Mouse (Mus musculus): ENCODE measurements around the gene Tsc22d4. TPM values are rescaled to one million over a fixed set of nuclear protein-coding genes. Genes with fewer than 3 reads are reported as not detected.

Tsc22d4 gene
- polyA plus RNA-seq, 1 experiment from 2014 or later: 111 TPM

DNA sequence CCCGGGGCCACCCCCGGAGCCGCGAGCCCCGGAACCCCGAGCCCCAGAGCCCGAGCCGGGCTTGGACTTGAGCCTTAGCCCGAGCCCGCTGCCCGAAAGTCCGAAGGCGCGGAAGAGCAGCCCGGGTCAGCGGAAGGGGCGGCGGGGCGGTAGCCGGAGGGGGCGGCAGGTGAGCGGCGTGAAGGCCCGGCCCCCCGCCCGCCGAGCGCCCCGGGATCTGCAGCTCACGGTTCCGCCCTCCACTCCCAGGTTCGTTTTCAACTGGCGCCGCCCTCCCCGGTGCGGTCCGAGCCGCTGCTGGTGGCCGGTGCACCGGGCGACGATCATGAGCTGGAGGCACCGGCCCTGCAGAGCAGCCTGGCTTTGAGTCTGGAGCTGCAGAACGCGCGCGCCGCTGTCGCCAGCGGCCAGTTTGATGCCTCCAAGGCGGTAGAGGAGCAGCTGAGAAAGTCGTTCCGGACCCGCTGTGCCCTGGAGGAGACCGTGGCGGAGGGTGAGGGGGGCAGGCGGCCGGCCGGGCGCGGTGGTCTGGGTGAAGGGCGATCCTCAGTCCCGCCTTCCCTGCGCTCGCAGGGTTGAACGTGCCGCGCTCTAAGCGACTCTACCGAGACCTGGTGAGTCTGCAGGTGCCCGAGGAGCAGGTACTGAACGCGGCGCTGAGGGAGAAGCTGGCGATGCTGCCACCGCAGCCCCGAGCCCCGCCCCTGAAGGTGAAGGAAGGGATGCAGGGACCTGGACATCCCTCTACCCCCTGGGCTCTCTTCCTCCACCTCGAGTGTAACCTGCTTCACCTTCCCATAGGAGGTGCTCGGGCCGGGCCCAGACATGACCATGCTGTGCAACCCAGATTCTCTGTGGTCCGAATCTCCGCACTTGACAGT lies 33.8 kb downstream of the Tsc22d4 start:
- H3K9me3 ChIP-seq (ENCODE audit: control insufficient read depth): no peaks in the 10 kb centered on the region
- peak overlapping the region; percentile 100 for H3K4me3 ChIP-seq (ENCODE audit: low read depth, low read length)
- TF ChIP-seq CTCF (IDR thresholded peaks at IDR 0.05; ENCODE audit: low read depth): no peak
- peaks cover 11% of the 10 kb centered on the region for H3K4me1 ChIP-seq (replicated peaks; ENCODE audit: control insufficient read depth, insufficient read depth, low read length)
- H3K4me2 ChIP-seq (replicated peaks; ENCODE audit: low read depth): peak overlapping the region; percentile 75
- H3K27me3 ChIP-seq (replicated peaks; ENCODE audit: control insufficient read depth, insufficient read depth, low read length): no peaks in the 10 kb centered on the region
- peak overlapping the region; percentile 82 for H3K27ac ChIP-seq (ENCODE audit: low read depth, low read length)
- WGBS: under 1% methylated on average over 75 of the region's 83 CpGs
- peak overlapping the region; percentile 91 for H3K9ac ChIP-seq (ENCODE audit: low read depth, low read length)
- peaks cover 36% of the 10 kb centered on the region for H3K36me3 ChIP-seq (ENCODE audit: control insufficient read depth, insufficient read depth)
- peak; percentile 11; the same call in 1 of the 2 replicates for ATAC-seq

DNA sequence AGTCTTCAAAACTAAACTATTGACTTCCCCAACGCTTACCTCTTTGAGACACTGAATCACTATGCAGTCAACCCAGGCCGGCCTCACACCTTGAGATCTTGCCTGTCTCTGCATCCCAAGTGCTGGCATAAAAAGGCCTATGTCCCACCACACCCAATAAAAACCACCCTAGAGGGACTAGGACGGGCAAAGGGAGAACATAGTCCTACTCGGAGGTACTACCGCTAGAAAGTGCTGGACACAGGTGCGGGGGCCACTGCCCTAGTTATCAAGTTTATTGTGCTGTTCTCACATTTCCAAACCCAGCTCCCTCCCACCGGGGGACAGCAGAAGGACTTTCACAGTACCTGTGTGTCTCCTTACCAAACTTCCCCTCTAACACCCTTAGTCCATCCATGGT lies 36.1 kb downstream of the Tsc22d4 start:
- ATAC-seq: no peak
- WGBS: 82% methylated on average over 7 of the region's 7 CpGs
- H3K4me1 ChIP-seq (replicated peaks; ENCODE audit: control insufficient read depth, insufficient read depth, low read length): peaks cover 18% of the 10 kb centered on the region
- H3K27ac ChIP-seq (ENCODE audit: low read depth, low read length): no peak overlapping the region
- no peaks in the 10 kb centered on the region for H3K9me3 ChIP-seq (ENCODE audit: control insufficient read depth)
- peaks cover 37% of the 10 kb centered on the region for H3K36me3 ChIP-seq (ENCODE audit: control insufficient read depth, insufficient read depth)
- no peak overlapping the region for H3K4me2 ChIP-seq (replicated peaks; ENCODE audit: low read depth)
- no peaks in the 10 kb centered on the region for H3K27me3 ChIP-seq (replicated peaks; ENCODE audit: control insufficient read depth, insufficient read depth, low read length)
- no peak overlapping the region for H3K4me3 ChIP-seq (ENCODE audit: low read depth, low read length)
- TF ChIP-seq CTCF (IDR thresholded peaks at IDR 0.05; ENCODE audit: low read depth): no peak
- no peak overlapping the region for H3K9ac ChIP-seq (ENCODE audit: low read depth, low read length)

DNA sequence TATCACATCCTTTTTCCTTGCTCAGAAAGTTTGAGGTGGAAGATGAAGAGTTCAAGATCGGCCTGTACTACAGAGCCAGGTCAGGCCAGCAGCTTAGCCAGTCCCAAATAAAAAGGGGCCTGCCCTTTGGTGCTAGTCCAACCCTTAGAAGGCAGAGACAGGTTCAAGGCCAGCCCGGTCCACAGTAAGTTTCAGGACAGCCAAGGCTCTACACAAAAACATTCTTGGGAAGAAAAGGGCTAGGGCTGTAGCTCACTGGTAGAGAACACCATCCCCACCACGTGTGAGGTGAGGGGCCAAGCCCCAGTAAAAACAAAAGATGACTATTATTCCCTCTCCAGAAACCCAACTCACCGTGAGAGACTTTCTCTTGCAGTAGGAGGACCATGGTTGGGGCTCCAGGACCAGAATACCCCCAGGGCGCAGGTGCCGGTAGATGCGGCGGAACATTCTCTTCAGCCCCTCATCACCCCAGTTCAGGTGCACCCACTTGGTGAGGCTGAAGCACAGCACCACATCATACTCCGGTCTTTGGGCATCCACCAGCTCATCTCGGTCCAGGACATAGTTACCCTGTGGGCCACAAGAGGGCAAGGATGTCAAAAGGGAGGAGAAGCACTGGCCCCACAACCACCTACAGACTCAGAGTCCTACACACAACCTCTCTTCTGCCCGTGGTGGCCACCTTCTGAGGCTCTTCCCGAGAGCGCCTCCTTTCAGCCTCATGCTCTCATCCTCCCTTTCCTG lies 37.4 kb downstream of the Tsc22d4 start:
- Histone ChIP-seq H3K36me3 (ENCODE audit: control insufficient read depth, insufficient read depth) (peaks cover 37% of the 10 kb centered on the region), H3K27me3 (replicated peaks; ENCODE audit: control insufficient read depth, insufficient read depth, low read length) (no peaks in the 10 kb centered on the region), H3K27ac (ENCODE audit: low read depth, low read length) (no peak overlapping the region), H3K9ac (ENCODE audit: low read depth, low read length) (peak overlapping the region; percentile 66; the same call in 1 of the 2 replicates), H3K9me3 (ENCODE audit: control insufficient read depth) (no peaks in the 10 kb centered on the region), H3K4me3 (ENCODE audit: low read depth, low read length) (no peak overlapping the region), H3K4me1 (replicated peaks; ENCODE audit: control insufficient read depth, insufficient read depth, low read length) (peaks cover 18% of the 10 kb centered on the region), H3K4me2 (replicated peaks; ENCODE audit: low read depth) (peak overlapping the region; percentile 93)
- no peak for ATAC-seq
- WGBS: 80% methylated on average over 13 of the region's 13 CpGs
- peak; percentile 11; the same call in 1 of the 2 replicates for TF ChIP-seq CTCF (IDR thresholded peaks at IDR 0.05; ENCODE audit: low read depth)

DNA sequence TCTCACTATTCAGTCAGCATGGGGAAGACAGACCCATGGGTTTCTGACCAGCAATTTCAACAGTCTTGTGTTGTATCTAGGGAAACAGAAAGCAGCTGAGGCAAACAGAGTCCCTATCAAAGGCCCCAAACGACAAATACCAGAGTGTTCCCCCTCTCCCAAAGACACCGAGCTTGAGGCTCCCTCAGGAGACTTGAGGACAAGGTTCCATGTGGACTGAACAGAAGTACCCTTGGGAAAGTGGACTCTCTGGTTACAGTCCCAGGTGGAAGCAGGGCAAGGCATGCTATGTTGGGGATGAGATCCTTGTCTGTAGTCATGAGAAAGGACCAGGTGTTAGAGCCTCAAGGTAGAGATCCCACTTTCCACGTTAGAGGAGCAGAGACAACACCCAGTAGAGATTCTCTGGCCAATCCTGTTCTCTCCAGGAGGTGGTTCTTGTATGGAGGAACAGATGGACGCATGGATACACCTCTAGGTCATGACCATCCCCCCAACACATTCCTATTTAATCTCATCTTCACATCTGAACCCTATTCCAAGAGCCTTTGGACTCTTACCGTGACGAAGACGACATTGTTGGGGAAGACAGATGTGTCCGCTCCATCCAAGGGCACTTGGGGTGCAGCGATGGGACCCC lies 38.5 kb downstream of the Tsc22d4 start:
- peak overlapping the region; percentile 93 for H3K4me2 ChIP-seq (replicated peaks; ENCODE audit: low read depth)
- no peak for ATAC-seq
- peak overlapping the region; percentile 72 for H3K4me3 ChIP-seq (ENCODE audit: low read depth, low read length)
- no peak for TF ChIP-seq CTCF (IDR thresholded peaks at IDR 0.05; ENCODE audit: low read depth)
- H3K4me1 ChIP-seq (replicated peaks; ENCODE audit: control insufficient read depth, insufficient read depth, low read length): peaks cover 18% of the 10 kb centered on the region
- H3K27me3 ChIP-seq (replicated peaks; ENCODE audit: control insufficient read depth, insufficient read depth, low read length): no peaks in the 10 kb centered on the region
- WGBS: 37% methylated on average over 9 of the region's 9 CpGs
- H3K36me3 ChIP-seq (ENCODE audit: control insufficient read depth, insufficient read depth): peaks cover 37% of the 10 kb centered on the region
- no peaks in the 10 kb centered on the region for H3K9me3 ChIP-seq (ENCODE audit: control insufficient read depth)
- peak overlapping the region; percentile 66 for H3K9ac ChIP-seq (ENCODE audit: low read depth, low read length)
- H3K27ac ChIP-seq (ENCODE audit: low read depth, low read length): peak overlapping the region; percentile 73; the same call in 1 of the 2 replicates

DNA sequence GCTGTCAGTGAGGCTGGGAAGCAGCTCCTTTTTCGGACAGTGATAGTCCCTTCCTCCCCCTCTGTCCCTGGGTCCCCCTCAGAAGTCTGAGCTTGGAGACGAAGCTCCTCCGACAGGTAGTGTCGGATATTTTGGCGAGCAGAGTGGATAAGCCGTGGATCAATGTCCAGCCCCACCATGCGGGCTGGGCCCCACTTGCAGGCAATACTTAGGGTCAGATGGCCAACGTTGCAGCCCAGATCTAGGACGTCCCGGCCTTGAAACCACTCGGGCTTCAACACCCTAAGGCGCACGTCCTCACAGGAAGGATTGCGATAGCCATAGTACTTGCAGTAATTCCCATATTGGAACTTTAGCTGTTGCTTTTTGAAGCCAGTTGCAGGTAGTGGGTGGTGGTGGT lies 39.0 kb downstream of the Tsc22d4 start:
- no peak for ATAC-seq
- no peaks in the 10 kb centered on the region for H3K9me3 ChIP-seq (ENCODE audit: control insufficient read depth)
- 47% methylated on average over 14 of the region's 14 CpGs for WGBS
- H3K27me3 ChIP-seq (replicated peaks; ENCODE audit: control insufficient read depth, insufficient read depth, low read length): no peaks in the 10 kb centered on the region
- peaks cover 37% of the 10 kb centered on the region for H3K36me3 ChIP-seq (ENCODE audit: control insufficient read depth, insufficient read depth)
- H3K4me3 ChIP-seq (ENCODE audit: low read depth, low read length): peak overlapping the region; percentile 72
- peak overlapping the region; percentile 66; the same call in 1 of the 2 replicates for H3K9ac ChIP-seq (ENCODE audit: low read depth, low read length)
- H3K4me2 ChIP-seq (replicated peaks; ENCODE audit: low read depth): peak overlapping the region; percentile 93
- H3K4me1 ChIP-seq (replicated peaks; ENCODE audit: control insufficient read depth, insufficient read depth, low read length): peaks cover 18% of the 10 kb centered on the region
- TF ChIP-seq CTCF (IDR thresholded peaks at IDR 0.05; ENCODE audit: low read depth): peak; percentile 11; the same call in 1 of the 2 replicates
- H3K27ac ChIP-seq (ENCODE audit: low read depth, low read length): peak overlapping the region; percentile 97; the same call in 1 of the 2 replicates

Data from intestine, postnatal 0 days (tissue).